Comparison of ENCODE assay signal across 9 mouse cellular contexts in the genomic region with DNA sequence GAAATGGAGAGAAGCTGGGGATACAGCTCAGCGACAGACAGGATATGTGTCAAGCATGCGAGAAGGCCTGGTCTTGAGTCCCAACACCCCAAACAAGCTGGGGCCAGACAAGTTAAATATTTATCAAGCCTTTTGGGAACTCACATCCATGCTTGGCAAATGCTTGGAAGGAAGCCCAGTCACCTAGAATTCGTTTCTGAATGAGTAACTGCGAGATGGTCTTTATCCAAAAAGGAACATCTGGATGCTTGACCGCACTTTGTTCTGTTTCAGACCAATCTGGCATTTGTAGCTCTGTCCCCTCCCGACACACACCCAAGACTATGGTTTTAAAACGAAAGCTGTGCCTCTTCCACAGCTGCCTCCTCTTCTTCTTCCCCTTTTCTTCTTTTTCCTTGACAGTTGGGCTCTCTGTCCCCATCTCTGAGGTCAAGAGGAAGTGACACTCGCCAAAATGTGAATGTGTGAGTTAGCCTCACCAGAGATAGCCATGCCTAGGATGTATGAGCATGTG. TPM values are rescaled to one million over a fixed set of nuclear protein-coding genes. Genes with fewer than 3 reads are reported as not detected.
A peak's percentile ranks its signal among the peaks of the same experiment; 100 is the strongest.
DNase-seq lines count a peak whose midpoint lies in the region; ATAC-seq lines count a peak whose summit lies in the region.
"Had no signal": no experiment of that assay in that cellular context is flagged by ENCODE, and none has a peak within 500 bp of the region (broad histone marks: within the 10 kb centered on the region; RNA-seq: fewer than 3 reads in every experiment).

No protein-coding gene starts in this region.

- peak; percentile 13 for DNase-seq in heart, adult 8-10 months (ENCODE audit: low spot score)
- no peak for DNase-seq in heart, postnatal 4 days
- peak; percentile 63 for DNase-seq in fibroblast of lung, adult 2 months (ENCODE audit: low read depth)
- peak; percentile 70 to 89 for DNase-seq in kidney, postnatal 36 days
- DNase-seq in cerebellum, postnatal 36 days, result no peak
- no peak for DNase-seq in thymus, postnatal 4 days
- no peak for DNase-seq in left cerebral cortex, adult 11 months (ENCODE audit: low spot score)
- DNase-seq: forebrain, postnatal 0 days had no signal

- ATAC-seq in megakaryocyte progenitor cell, adult 5-6 weeks (replicated peaks; ENCODE audit: poor library complexity), result peak; percentile 91
- ATAC-seq: forebrain, postnatal 0 days had no signal

RNA-seq across cellular contexts. Expression of gene Spin1, which starts 28.9 kb away (rescaled TPM):
- 10 to 100 TPM; 28.5 to 34.5 (median 32.8) TPM for total RNA-seq in heart, adult 8-10 months (2022)
- total RNA-seq in heart, postnatal 4 days (2021), result 10 to 100 TPM; 75.0 to 75.7 TPM
- total RNA-seq in megakaryocyte progenitor cell, adult 5-6 weeks (2015), result 39.3 and 40.0 TPM in 2 replicates
- total RNA-seq in megakaryocyte progenitor cell, adult 5-6 weeks (2017), result 40.1 and 47.5 TPM in 2 replicates

Comparison
In these comparisons a context has a peak if more than half of its experiments do, and no peak if none do; other contexts are left out.
1. DNase-seq: peak in heart, adult 8-10 months (single experiment), fibroblast of lung, adult 2 months (single experiment) and kidney, postnatal 36 days (2 of 2); none in heart, postnatal 4 days (single experiment), cerebellum, postnatal 36 days (0 of 2), thymus, postnatal 4 days (single experiment) and left cerebral cortex, adult 11 months (single experiment).